Mouse (Mus musculus) heart, embryonic 16.5 days (tissue): Measurements from ENCODE around the gene Sgms2. TPM values are rescaled to one million over a fixed set of nuclear protein-coding genes. Genes with fewer than 3 reads are reported as not detected.
A peak's percentile ranks its signal among the peaks of the same experiment; 100 is the strongest.

ENCODE experiments used
- ATAC-seq: fragments of 200-750 bp; cut with Nextera tagmentation; replicated peaks from 2 replicates; pipeline ENCODE4 v1.8.0; 2017; ENCODE audit warnings: moderate number of reproducible peaks; ENCODE audit not compliant: insufficient read depth, low FRiP score; ENCODE audit errors: extremely low read depth
- H3K27ac ChIP-seq: fragments of 300-500 bp; sonication (generic); 2 replicates; pipeline ENCODE4 v1.5.1; 2014; ENCODE audit warnings: mild to moderate bottlenecking, low read length, control low read depth, moderate library complexity
- H3K27me3 ChIP-seq: fragments of 300-500 bp; sonication (generic); 2 replicates; pipeline ENCODE4 v1.6.1; 2014; ENCODE audit warnings: low read length, mixed read lengths; ENCODE audit not compliant: control insufficient read depth, insufficient read depth
- H3K36me3 ChIP-seq: fragments of 300-500 bp; sonication (generic); 2 replicates; pipeline ENCODE4 v1.6.1; 2014; ENCODE audit not compliant: control insufficient read depth, insufficient read depth
- H3K4me1 ChIP-seq: fragments of 300-500 bp; sonication (generic); 2 replicates; pipeline ENCODE4 v1.6.1; 2014; ENCODE audit warnings: low read length, mixed read lengths; ENCODE audit not compliant: control insufficient read depth, insufficient read depth
- H3K4me2 ChIP-seq: fragments of 300-500 bp; sonication (generic); 2 replicates; pipeline ENCODE4 v1.6.1; 2014; ENCODE audit warnings: low read depth, mild to moderate bottlenecking, control low read depth, low read length
- H3K4me3 ChIP-seq: fragments of 300-500 bp; sonication (generic); 2 replicates; pipeline ENCODE4 v1.5.1; 2014; ENCODE audit warnings: mild to moderate bottlenecking, control low read depth, low read length
- H3K9ac ChIP-seq: fragments of 300-500 bp; sonication (generic); 2 replicates; pipeline ENCODE4 v1.6.1; 2014; ENCODE audit warnings: low read length, control low read depth
- H3K9me3 ChIP-seq: fragments of 300-500 bp; sonication (generic); replicated peaks from 2 replicates; pipeline ENCODE4 v1.6.1; 2016; ENCODE audit warnings: low read length; ENCODE audit not compliant: control insufficient read depth
- WGBS: fragments of 180-500 bp; shearing (Covaris S2); extraction: QIAGEN DNeasy Blood & Tissue Kit; methylation state at CpG from one replicate; pipeline ENCODE4 v1.1.7; 2014; 5-methylcytosine and 5-hydroxymethylcytosine counted together
- polyA plus RNA-seq: library from polyadenylated mRNA; unstranded; fragments of >200 nt; fragmentation: Nextera tagmentation; extraction: Ambion mirVana; gene quantifications from 2 replicates; pipeline ENCODE4 v1.2.1, GENCODE M21; 2015

Sgms2 gene
- polyA plus RNA-seq, 1 experiment from 2014 or later, result 1.3 TPM

DNA sequence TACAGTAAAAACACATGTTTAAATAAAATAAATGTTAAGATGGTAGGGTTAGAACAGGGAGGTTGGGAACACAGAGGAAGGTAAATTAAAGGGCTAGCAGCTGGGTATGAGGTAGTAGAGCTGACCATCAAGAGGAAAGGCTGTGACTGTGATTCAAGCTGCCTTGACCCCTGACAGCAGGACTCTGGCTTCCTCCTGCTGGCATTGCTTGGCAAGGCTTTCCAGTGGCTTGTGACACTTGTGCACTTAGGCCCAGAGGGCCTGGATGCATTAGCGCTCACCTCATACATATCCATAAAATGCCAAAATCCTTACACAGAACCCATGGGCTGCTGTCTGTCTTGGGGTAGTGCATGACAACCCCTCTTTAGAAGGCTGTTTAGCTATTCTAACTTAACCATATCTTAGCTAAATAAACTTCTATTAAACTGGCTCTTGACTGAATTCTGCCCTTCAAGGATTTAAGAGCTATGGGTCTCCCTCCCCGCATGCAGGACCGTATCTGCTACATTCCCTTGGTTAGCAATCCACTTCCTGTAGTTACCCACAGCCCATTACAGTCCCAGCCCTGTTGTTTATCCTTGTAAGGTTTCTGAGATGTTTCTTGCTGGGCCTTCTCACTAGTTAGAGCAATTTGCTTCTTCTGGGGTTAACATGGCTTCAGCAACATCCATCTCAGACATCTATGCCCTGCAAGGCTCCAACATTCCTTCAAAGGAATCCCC lies 25.5 kb downstream of the Sgms2 start:
- Histone ChIP-seq H3K4me1 (no peaks in the 10 kb centered on the region), H3K27ac (no peak overlapping the region), H3K9ac (no peak overlapping the region), H3K4me3 (no peak overlapping the region), H3K4me2 (no peak overlapping the region), H3K36me3 (no peaks in the 10 kb centered on the region), H3K27me3 (no peaks in the 10 kb centered on the region), H3K9me3 (no peaks in the 10 kb centered on the region)
- 79% methylated on average over 3 of the region's 3 CpGs for WGBS
- ATAC-seq, result no peak

DNA sequence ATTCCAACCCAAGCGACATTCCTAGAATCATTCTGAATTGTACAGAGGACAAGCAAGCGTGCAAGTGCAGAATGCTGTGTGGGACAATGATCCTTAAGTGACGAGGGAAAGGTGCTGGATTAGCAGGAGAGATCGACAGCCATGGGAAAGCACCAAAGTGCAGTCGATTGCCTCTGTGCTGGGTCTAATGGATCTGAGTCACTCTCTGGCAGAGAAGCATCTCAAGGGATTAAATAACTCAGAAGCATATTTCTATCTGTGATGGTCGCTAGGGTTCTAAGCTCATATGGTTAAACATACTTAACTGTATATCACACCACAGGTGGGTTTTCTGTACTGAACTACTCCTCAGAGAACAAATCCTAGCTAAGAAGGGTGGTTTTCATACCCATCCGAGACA lies 118.2 kb downstream of the Sgms2 start:
- H3K4me2 ChIP-seq, result no peak overlapping the region
- H3K27me3 ChIP-seq, result no peaks in the 10 kb centered on the region
- H3K9ac ChIP-seq, result no peak overlapping the region
- H3K4me1 ChIP-seq, result no peaks in the 10 kb centered on the region
- H3K27ac ChIP-seq, result no peak overlapping the region
- no peaks in the 10 kb centered on the region for H3K36me3 ChIP-seq
- WGBS, result 70% methylated on average over 7 of the region's 7 CpGs
- no peak for ATAC-seq
- no peaks in the 10 kb centered on the region for H3K9me3 ChIP-seq
- H3K4me3 ChIP-seq, result no peak overlapping the region

DNA sequence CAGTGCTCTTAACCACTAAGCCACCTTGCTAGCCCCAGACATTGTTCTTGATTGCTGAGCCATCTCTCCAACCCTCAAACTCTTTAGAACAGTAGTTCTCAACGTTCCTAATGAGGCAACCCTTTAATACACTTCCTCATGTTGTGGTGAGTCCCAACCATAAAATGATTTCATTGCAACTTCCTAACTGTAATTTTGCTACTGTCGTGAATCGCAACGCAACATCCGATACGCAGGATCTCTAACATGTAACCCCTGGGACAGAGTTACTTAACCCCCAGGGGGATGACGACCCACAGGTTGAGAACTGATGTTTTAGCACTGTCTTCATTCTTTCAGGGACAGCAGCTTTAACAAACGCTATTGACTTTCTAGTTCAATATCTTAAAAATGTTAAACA lies 122.5 kb downstream of the Sgms2 start:
- no peak overlapping the region for H3K27ac ChIP-seq
- H3K4me3 ChIP-seq, result no peak overlapping the region
- no peaks in the 10 kb centered on the region for H3K27me3 ChIP-seq
- H3K9ac ChIP-seq, result no peak overlapping the region
- H3K36me3 ChIP-seq, result no peaks in the 10 kb centered on the region
- no peaks in the 10 kb centered on the region for H3K9me3 ChIP-seq
- H3K4me1 ChIP-seq, result peaks cover 10% of the 10 kb centered on the region
- WGBS, result 85% methylated on average over 8 of the region's 8 CpGs
- no peak overlapping the region for H3K4me2 ChIP-seq
- ATAC-seq, result no peak

DNA sequence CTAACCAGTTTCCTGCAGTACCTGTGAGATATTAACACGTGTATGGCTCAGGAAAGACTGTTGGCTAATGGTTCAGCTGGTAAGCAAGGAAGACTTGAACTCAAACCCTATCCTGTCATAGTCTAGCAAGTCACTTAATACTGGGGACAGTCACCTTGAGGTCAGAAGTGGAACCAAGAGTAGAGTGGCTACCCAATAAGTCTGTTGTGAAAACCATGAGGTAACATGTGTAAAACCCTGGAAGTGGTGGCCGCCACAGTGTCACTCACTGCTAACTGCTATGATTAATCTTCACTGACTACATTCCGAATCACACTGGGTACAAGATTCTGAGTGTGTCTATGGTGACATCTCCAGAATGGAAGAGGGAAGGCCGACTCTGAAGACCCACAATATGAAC lies 123.8 kb downstream of the Sgms2 start:
- Histone ChIP-seq H3K9ac (no peak overlapping the region), H3K4me1 (peaks cover 10% of the 10 kb centered on the region), H3K27me3 (no peaks in the 10 kb centered on the region), H3K4me3 (no peak overlapping the region), H3K4me2 (no peak overlapping the region), H3K27ac (no peak overlapping the region), H3K36me3 (no peaks in the 10 kb centered on the region), H3K9me3 (no peaks in the 10 kb centered on the region)
- WGBS, result 86% methylated on average over 4 of the region's 4 CpGs
- ATAC-seq, result no peak

DNA sequence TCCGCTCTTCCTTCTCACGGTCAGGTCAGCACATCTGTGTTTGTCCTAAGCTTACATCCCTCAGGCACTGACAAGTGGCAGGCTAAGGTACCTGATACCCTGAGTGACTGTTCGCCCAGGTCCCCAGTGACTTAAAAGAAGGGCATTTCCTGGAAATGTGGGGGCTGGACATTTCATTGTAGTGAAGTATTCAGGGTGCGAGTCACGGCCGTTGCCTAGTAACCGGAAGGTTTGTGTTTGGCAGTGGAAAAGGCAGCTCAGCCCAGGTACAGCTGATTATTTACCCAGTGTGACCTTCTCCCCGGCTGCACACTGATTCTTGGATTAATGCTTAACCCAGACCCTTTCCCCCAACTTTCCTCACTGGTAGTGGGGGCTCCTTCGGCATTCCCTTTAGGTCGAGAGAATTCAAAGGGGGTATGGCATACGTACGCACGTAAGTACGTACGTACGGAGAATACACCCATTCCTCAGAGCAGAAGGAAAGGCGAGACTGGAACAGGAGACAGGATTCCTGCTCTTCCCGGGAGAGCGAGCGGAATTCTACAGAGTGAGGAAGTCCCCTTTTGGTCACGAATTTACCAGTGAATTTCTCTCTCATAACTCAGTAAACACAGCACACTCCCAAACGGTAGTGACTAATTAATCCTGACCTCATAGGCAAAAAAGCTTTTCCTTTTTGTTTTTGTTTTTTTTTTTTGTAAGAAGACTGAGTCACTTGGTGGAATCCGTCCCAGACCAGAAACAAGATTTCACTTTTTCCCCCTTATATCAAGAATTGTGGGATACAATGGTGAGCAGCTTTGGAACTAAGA lies 126.4 kb downstream of the Sgms2 start:
- Histone ChIP-seq H3K4me3 (peak overlapping the region; percentile 2; the same call in 1 of the 2 replicates), H3K9me3 (no peaks in the 10 kb centered on the region), H3K9ac (no peak overlapping the region), H3K36me3 (no peaks in the 10 kb centered on the region), H3K27me3 (no peaks in the 10 kb centered on the region), H3K4me2 (peak overlapping the region; percentile 47), H3K4me1 (peaks cover 10% of the 10 kb centered on the region), H3K27ac (no peak overlapping the region)
- no peak for ATAC-seq
- 49% methylated on average over 23 of the region's 23 CpGs for WGBS

DNA sequence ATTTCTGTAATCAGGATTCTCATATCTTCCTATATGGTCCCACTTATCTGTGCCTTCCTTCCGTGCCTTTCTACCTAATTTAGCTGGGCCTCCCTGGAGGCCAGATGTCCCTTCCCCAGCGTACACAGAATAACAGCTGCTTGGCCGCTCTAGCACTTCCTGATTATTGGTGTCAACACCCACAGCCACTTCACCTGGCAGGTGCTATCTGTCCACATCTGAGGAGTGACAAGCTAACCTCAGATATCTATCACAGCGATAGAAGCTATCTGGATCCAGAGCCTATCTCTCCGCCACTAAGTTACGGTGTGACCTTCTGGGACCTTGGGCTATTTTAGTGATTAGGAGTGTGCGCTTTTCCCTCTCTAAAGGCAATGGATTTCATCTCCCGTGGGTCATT lies 127.0 kb downstream of the Sgms2 start:
- peaks cover 10% of the 10 kb centered on the region for H3K4me1 ChIP-seq
- no peak overlapping the region for H3K9ac ChIP-seq
- 18% methylated on average over 8 of the region's 8 CpGs for WGBS
- no peaks in the 10 kb centered on the region for H3K9me3 ChIP-seq
- peak overlapping the region; percentile 2; the same call in 1 of the 2 replicates for H3K4me3 ChIP-seq
- ATAC-seq, result no peak
- no peaks in the 10 kb centered on the region for H3K36me3 ChIP-seq
- H3K4me2 ChIP-seq, result peak overlapping the region; percentile 47
- H3K27ac ChIP-seq, result no peak overlapping the region
- no peaks in the 10 kb centered on the region for H3K27me3 ChIP-seq

GRCm38 (mm10) chr3:131363602-131364001 lies 127.6 kb downstream of the Sgms2 start:
- no peaks in the 10 kb centered on the region for H3K27me3 ChIP-seq
- 73% methylated on average over 14 of the region's 14 CpGs for WGBS
- no peak for ATAC-seq

DNA sequence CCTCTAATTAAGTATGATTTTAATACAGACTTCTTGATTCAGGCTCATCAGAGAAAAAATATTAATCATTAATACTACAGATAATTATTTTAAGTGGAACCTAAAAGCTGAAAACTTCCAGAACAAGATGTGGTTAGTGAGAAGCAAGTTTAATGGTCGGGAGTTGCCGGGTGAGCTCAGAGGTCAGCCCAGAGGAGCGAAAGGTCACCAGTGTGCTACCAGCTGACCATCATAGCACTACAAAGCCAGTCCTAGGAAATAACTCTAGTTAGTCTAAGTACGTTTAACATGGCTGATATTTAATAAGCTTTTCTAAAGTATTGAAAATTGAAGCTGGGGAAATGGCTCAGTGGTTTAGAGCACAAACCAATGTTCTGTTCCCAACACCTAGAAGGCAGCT lies 129.3 kb downstream of the Sgms2 start:
- WGBS, result 89% methylated on average over 4 of the region's 4 CpGs
- Histone ChIP-seq H3K4me2 (no peak overlapping the region), H3K27me3 (no peaks in the 10 kb centered on the region), H3K9ac (no peak overlapping the region), H3K4me3 (no peak overlapping the region), H3K9me3 (no peaks in the 10 kb centered on the region), H3K36me3 (no peaks in the 10 kb centered on the region), H3K4me1 (peaks cover 10% of the 10 kb centered on the region), H3K27ac (no peak overlapping the region)
- no peak for ATAC-seq

More at GRCm38 (mm10) chr3:131363602-131364001, 127.6 kb downstream of the Sgms2 start:
- Histone ChIP-seq H3K27ac (no peak overlapping the region), H3K9me3 (no peaks in the 10 kb centered on the region), H3K36me3 (no peaks in the 10 kb centered on the region), H3K4me1 (peaks cover 10% of the 10 kb centered on the region), H3K9ac (no peak overlapping the region), H3K4me2 (no peak overlapping the region), H3K4me3 (no peak overlapping the region)

DNA sequence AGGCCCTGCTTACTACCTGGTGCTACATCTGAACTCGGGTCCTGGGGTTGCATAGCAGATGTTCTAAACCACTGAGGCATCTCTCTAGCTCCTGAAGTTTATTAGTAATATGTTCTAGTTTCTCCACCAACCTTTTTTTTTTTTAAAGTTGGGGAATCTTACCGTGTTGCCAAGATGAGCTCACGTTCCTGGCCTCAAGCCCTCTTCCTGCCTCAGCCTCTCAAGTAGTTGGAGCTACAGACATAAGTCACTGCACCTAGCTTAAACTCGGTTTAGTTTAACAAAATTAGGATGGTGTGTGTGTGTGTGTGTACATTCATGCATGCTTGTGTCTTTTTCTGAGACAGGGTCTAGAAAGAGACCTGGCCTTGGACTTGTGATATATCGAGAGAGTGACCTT lies 132.2 kb downstream of the Sgms2 start:
- no peak for ATAC-seq
- Histone ChIP-seq H3K27ac (no peak overlapping the region), H3K4me3 (no peak overlapping the region), H3K27me3 (no peaks in the 10 kb centered on the region), H3K36me3 (no peaks in the 10 kb centered on the region), H3K4me1 (peaks cover 1% of the 10 kb centered on the region; the same call in 1 of the 2 replicates), H3K9ac (no peak overlapping the region), H3K4me2 (no peak overlapping the region), H3K9me3 (no peaks in the 10 kb centered on the region)
- WGBS, result 75% methylated on average over 5 of the region's 5 CpGs
